Mouse (Mus musculus) fibroblast of lung, adult 2 months (primary cell): ENCODE data around the gene Serping1.
"Not testable (repeated sequence)": the region's sequence is repeated elsewhere in the genome, so short reads cannot be mapped to it uniquely, and the experiment has no call there.

Experiments
- DNase-seq: peaks from one replicate; pipeline ENCODE4 v3.0.0-alpha.2; 2011; ENCODE audit warnings: low read depth

Gene Serping1

GRCm38 (mm10) chr2:84738271-84738911, 36.9 kb downstream of the Serping1 start:
- no peak for DNase-seq

- DNase-seq: no peak
Measured at GRCm38 (mm10) chr2:84737451-84737925, 37.8 kb downstream of the Serping1 start.

GRCm38 (mm10) chr2:84736312-84737161, 38.7 kb downstream of the Serping1 start:
- DNase-seq: no peak

GRCm38 (mm10) chr2:84735346-84735920, 39.8 kb downstream of the Serping1 start:
- no peak for DNase-seq

- no peak for DNase-seq
Measured at GRCm38 (mm10) chr2:84734919-84735318, 40.3 kb downstream of the Serping1 start.

GRCm38 (mm10) chr2:84734351-84734864, 40.8 kb downstream of the Serping1 start:
- DNase-seq: no peak

- no peak for DNase-seq
Measured at GRCm38 (mm10) chr2:84733579-84734300, 41.5 kb downstream of the Serping1 start, which contains the start of gene Ypel4. TSS of gene Ypel4 (plus strand) at chr2:84734058.

- DNase-seq: no peak
Measured at GRCm38 (mm10) chr2:84732394-84732793, 42.9 kb downstream of the Serping1 start.

- no peak for DNase-seq
Measured at GRCm38 (mm10) chr2:84731206-84731605, 44.0 kb downstream of the Serping1 start.

- not testable (repeated sequence) for DNase-seq
Measured at GRCm38 (mm10) chr2:84728191-84728590, 47.1 kb downstream of the Serping1 start.

GRCm38 (mm10) chr2:84727172-84727858, 47.9 kb downstream of the Serping1 start, which contains the start of gene Clp1:
TSS of gene Clp1 (minus strand) at chr2:84727350.
- DNase-seq: peak; percentile 95

GRCm38 (mm10) chr2:84726716-84727115, 48.5 kb downstream of the Serping1 start:
- no peak for DNase-seq

- DNase-seq: no peak
Measured at GRCm38 (mm10) chr2:84725770-84726169, 49.5 kb downstream of the Serping1 start.

- no peak for DNase-seq
Measured at GRCm38 (mm10) chr2:84723856-84724255, 51.4 kb downstream of the Serping1 start.

- no peak for DNase-seq
Measured at GRCm38 (mm10) chr2:84721182-84721581, 54.1 kb downstream of the Serping1 start.

GRCm38 (mm10) chr2:84720718-84721117, 54.5 kb downstream of the Serping1 start:
- DNase-seq: no peak

- DNase-seq: no peak
Measured at GRCm38 (mm10) chr2:84717357-84717756, 57.9 kb downstream of the Serping1 start.

GRCm38 (mm10) chr2:84716423-84717355, 58.6 kb downstream of the Serping1 start:
- DNase-seq: no peak

- peak; percentile 94 for DNase-seq
Measured at GRCm38 (mm10) chr2:84715562-84716361, 59.5 kb downstream of the Serping1 start.
